In the genomic region with DNA sequence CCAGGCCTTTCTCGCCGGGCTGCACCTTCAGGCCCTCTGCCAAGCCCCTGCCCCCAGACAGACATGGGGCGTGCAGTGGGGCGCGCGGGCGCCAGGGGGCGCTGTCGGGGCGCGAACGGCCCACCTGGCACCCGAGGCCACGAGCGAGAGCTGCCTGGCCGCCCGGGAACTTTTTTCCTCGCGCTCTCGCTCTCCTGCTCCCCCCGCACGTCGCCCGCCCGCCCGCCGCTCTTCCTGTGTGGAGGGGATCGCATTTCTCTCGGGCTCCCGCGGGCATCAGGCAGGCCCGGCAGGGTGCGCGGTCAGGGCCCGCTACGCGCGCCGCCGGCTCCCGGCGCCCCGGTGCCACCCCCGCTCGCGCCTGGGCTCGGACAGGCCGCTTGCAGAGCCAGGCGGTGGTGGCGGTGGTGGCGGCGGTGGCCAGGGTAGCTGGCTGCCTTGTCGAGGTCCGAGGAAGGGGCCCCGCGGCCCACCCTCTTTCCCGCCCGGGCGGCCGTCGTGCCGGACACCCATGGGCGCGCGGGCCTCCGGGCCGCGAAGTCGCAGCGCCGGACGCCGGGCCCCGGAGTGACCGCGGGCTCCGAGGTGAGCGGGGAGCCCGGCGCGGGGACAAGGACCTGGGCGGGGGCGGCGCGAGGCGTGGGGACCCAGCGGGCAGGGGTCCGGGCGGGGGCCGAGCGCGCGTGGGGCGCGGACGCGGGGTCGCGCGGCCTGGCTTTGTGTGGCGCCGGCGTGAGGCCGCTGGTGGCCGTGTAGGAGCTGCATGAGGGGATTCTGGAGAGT, we compare ENCODE assay signal across 8 mouse cellular contexts. TPM values are rescaled to one million over a fixed set of nuclear protein-coding genes. Genes with fewer than 3 reads are reported as not detected.
DNase-seq lines count a peak whose midpoint lies in the region; ATAC-seq and TF ChIP-seq lines count a peak whose summit lies in the region.

Rai1 (plus strand) TSS at position 204 of the 783 bp plus-strand sequence.

- under 1% methylated on average over 69 of the region's 105 CpGs for WGBS in forebrain, embryonic 14.5 days
- under 1% methylated on average over 83 of the region's 105 CpGs for WGBS in large intestine, adult 2 months
- WGBS in liver, postnatal 0 days (ENCODE audit: insufficient replicate concordance) = under 1% methylated on average over 62 of the region's 105 CpGs
- WGBS in neural tube, embryonic 13.5 days = under 1% methylated on average over 93 of the region's 105 CpGs

- peak; percentile 94 for TF ChIP-seq CTCF in liver, postnatal 0 days (IDR thresholded peaks at IDR 0.05; ENCODE audit: low read depth)
- peak; percentile 88 for TF ChIP-seq CTCF in testis, adult 2 months (IDR thresholded peaks at IDR 0.05; ENCODE audit: control insufficient read depth, insufficient read depth, insufficient replicate concordance, low read depth, low read length)

- ATAC-seq in CD4-positive, CD25-positive, alpha-beta regulatory T cell, adult 4 months = peak; percentile 57
- peak; percentile 88 for ATAC-seq in forebrain, embryonic 14.5 days
- ATAC-seq in liver, postnatal 0 days = peak; percentile 79
- ATAC-seq in neural tube, embryonic 13.5 days (ENCODE audit: low read depth) = peak; percentile 81

- peak within 1 kb of the TSS; percentile 96 for H3K27ac ChIP-seq in forebrain, embryonic 14.5 days (ENCODE audit: low read depth, low read length)
- peak within 1 kb of the TSS; percentile 96 for H3K27ac ChIP-seq in liver, postnatal 0 days (ENCODE audit: low read depth)
- H3K27ac ChIP-seq in neural tube, embryonic 13.5 days (replicated peaks) = peak within 1 kb of the TSS; percentile 97
- H3K27ac ChIP-seq in testis, adult 2 months (ENCODE audit: control insufficient read depth, insufficient read depth, low read depth, low read length) = peak within 1 kb of the TSS; percentile 71

- no peaks in the 10 kb centered on the region for H3K36me3 ChIP-seq in forebrain, embryonic 14.5 days (ENCODE audit: control insufficient read depth, insufficient read depth, low read length)
- no peaks in the 10 kb centered on the region for H3K36me3 ChIP-seq in liver, postnatal 0 days (replicated peaks; ENCODE audit: insufficient read depth, low read length)
- H3K36me3 ChIP-seq in neural tube, embryonic 13.5 days = no peaks in the 10 kb centered on the region
- H3K36me3 ChIP-seq in testis, adult 2 months (ENCODE audit: control insufficient read depth, insufficient read depth, low read length) = no peaks in the 10 kb centered on the region

- no peak for TF ChIP-seq EP300 in liver, postnatal 0 days (IDR thresholded peaks at IDR 0.05; ENCODE audit: low read depth)

- no peaks in the 10 kb centered on the region for H3K9me3 ChIP-seq in forebrain, embryonic 14.5 days (replicated peaks; ENCODE audit: control insufficient read depth, low read length)
- no peaks in the 10 kb centered on the region for H3K9me3 ChIP-seq in liver, postnatal 0 days (ENCODE audit: low read length)
- no peaks in the 10 kb centered on the region for H3K9me3 ChIP-seq in neural tube, embryonic 13.5 days

- no peaks in the 10 kb centered on the region for H3K27me3 ChIP-seq in forebrain, embryonic 14.5 days (replicated peaks; ENCODE audit: control insufficient read depth, insufficient read depth, low read length)
- no peaks in the 10 kb centered on the region for H3K27me3 ChIP-seq in liver, postnatal 0 days (ENCODE audit: insufficient read depth, low read length)
- no peaks in the 10 kb centered on the region for H3K27me3 ChIP-seq in neural tube, embryonic 13.5 days
- no peaks in the 10 kb centered on the region for H3K27me3 ChIP-seq in testis, adult 2 months (ENCODE audit: control insufficient read depth, insufficient read depth, low read length)

- intact Hi-C loops in heart, postnatal 10 days (cut with DNase I) = loop anchor here (1.0 to 5.0 kb wide), 6 partner anchors 37 to 307 kb away; partner anchors contain the start of genes Drc3 and Tom1l2

- peak within 1 kb of the TSS; percentile 99 for H3K4me3 ChIP-seq in forebrain, embryonic 14.5 days (ENCODE audit: low read depth, low read length)
- H3K4me3 ChIP-seq in liver, postnatal 0 days (ENCODE audit: low read depth, low read length) = peak within 1 kb of the TSS; percentile 87
- peak within 1 kb of the TSS; percentile 84 for H3K4me3 ChIP-seq in neural tube, embryonic 13.5 days
- H3K4me3 ChIP-seq in testis, adult 2 months (ENCODE audit: control insufficient read depth, low read depth, low read length) = peak within 1 kb of the TSS; percentile 89

- peak; percentile 4; the same call in 1 of the 2 replicates for TF ChIP-seq POLR2A in testis, adult 2 months (IDR thresholded peaks at IDR 0.05; ENCODE audit: control insufficient read depth, low read depth, low read length)

- DNase-seq in c-Kit-positive CD71-positive TER-119-positive erythroid progenitor cells, embryonic 14.5 days (ENCODE audit: low spot score) = peak; percentile 77
- DNase-seq in forebrain, embryonic 14.5 days (ENCODE audit: low spot score) = peak; percentile 91
- DNase-seq in heart, postnatal 10 days = peak; percentile 94 to 96
- no peak for DNase-seq in large intestine, adult 2 months (ENCODE audit: low read depth, low spot score)
- DNase-seq in liver, postnatal 0 days = peak; percentile 93

- H3K4me1 ChIP-seq in forebrain, embryonic 14.5 days (ENCODE audit: control insufficient read depth, insufficient read depth, low read length) = peaks cover 34% of the 10 kb centered on the region
- peaks cover 36% of the 10 kb centered on the region for H3K4me1 ChIP-seq in liver, postnatal 0 days (ENCODE audit: insufficient read depth)
- peaks cover 40% of the 10 kb centered on the region for H3K4me1 ChIP-seq in neural tube, embryonic 13.5 days (replicated peaks)
- H3K4me1 ChIP-seq in testis, adult 2 months (ENCODE audit: control insufficient read depth, insufficient read depth, low read length) = peaks cover 23% of the 10 kb centered on the region

- H3K9ac ChIP-seq in forebrain, embryonic 14.5 days (ENCODE audit: low read length) = peak within 1 kb of the TSS; percentile 99
- peak within 1 kb of the TSS; percentile 98 for H3K9ac ChIP-seq in liver, postnatal 0 days (replicated peaks)
- peak within 1 kb of the TSS; percentile 99 for H3K9ac ChIP-seq in neural tube, embryonic 13.5 days

- peak within 1 kb of the TSS; percentile 82 for H3K4me2 ChIP-seq in forebrain, embryonic 14.5 days (ENCODE audit: low read length)
- H3K4me2 ChIP-seq in liver, postnatal 0 days (ENCODE audit: low read depth, low read length) = peak within 1 kb of the TSS; percentile 99
- peak within 1 kb of the TSS; percentile 92 for H3K4me2 ChIP-seq in neural tube, embryonic 13.5 days

RNA-seq across cellular contexts. Expression of gene Rai1, which starts in this region (rescaled TPM):
- 1 to 10 TPM; 8.4 to 8.9 TPM for polyA plus RNA-seq in CD4-positive, CD25-positive, alpha-beta regulatory T cell, adult 4 months (2017; shearing (Covaris generic))
- 26.4 and 28.5 TPM in 2 replicates for polyA plus RNA-seq in forebrain, embryonic 14.5 days (2014; fragmentation: Nextera tagmentation; extraction: Ambion mirVana)
- 10 to 100 TPM; 44.6 to 45.7 TPM for total RNA-seq in heart, postnatal 10 days (2021)
- polyA plus RNA-seq in large intestine, adult 2 months (2012; rRNA removed) = 15.3 and 15.5 TPM in 2 replicates
- polyA plus RNA-seq in liver, postnatal 0 days (2015; fragmentation: Nextera tagmentation; extraction: Ambion mirVana) = 3.8 and 4.4 TPM in 2 replicates
- polyA plus RNA-seq in neural tube, embryonic 13.5 days (2015; fragmentation: Nextera tagmentation; extraction: Ambion mirVana) = 29.9 and 30.0 TPM in 2 replicates
- polyA plus RNA-seq in testis, adult 2 months (2012; rRNA removed) = 5.2 and 6.0 TPM in 2 replicates
